Mouse (Mus musculus) lung, postnatal 14 days (tissue): ENCODE measurements at regions not wholly inside any gene's neighbourhood (a gene's known extent, or its start where the extent isn't known, plus 50 kb on each side); places are given as distances from the start of the nearest gene placed in this dataset.
A peak's percentile ranks its signal among the peaks of the same experiment; 100 is the strongest.

ENCODE experiments used
- DNase-seq: peaks from one replicate; pipeline ENCODE4 v3.0.0; 2021

DNA sequence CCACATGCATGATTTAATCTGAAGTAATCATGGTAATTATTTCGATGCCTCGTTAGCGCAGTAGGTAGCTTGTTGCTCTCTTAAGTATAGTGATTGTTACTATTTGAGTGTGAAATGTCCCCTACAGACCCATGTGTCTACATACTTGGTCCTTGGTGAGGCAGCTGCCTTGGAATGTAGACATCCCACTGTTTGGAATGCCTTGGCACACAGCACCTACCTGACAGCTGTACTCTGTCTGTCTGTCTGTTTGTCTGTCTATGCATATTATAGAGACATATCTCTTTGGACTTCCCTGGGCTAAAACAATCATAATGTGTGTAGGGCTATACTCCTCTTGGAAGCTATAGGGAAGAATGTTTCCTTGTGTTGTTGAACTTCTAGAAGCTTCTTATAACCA lies 83.7 kb upstream of the Runx3 start:
- DNase-seq = no peak

DNA sequence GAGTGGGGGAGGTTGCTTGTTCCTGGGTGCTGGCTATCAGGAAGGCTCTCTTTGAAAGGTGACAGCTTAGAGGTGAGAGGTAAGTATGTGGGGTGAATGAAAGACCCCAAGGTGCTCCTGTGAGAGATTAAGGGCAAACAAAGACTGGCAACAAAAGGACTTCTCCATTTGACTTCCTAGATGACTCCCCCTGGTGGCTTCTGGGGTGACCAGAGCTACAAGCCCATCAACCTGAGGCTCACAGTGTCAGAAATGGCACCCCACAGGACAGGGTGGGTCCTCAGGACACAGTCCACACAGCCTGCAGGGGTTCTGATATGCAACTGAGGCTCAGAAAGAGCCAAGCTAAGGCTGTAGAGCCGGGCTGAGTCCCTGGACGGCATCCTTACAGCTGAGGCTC lies 81.2 kb upstream of the Runx3 start:
- no peak for DNase-seq

DNA sequence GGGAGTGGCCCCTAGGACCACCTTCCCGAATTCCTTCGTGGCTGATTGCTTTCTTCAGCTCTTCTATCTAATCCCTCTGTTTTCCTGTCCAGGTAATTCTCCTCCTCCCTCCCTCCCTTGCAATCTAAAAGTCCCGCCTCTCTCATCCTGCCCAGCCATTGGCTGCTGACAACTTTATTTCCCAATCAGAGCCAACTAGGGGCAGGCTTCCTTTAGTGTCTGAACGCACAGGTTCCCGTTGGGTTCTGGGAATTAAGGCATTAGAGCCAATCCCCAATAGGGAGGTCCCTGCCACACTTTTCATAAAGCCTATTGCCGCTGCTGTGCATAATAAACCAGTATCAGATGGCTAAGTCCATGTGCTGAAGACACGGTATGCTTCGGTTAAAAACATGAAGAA lies 78.5 kb upstream of the Runx3 start:
- DNase-seq = no peak

DNA sequence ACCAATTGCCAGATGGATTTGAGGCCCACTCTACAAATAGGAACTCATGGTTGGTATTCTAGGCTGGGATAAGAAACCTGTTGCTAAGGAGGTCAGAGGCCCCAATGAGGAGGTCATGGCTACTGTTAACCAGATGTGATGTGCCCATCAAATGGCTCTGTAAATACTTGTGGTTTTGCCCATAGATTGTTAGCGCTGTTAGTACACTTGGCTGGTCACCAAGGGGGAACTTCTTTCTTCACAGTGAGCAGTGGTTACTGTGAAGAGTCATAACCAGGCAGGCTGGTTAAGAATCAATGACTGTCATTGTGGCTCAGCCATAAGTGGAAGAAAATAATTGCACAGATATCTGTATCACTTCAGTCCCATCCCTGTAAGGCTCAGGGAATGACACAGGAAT lies 78.0 kb upstream of the Runx3 start:
- DNase-seq = no peak

DNA sequence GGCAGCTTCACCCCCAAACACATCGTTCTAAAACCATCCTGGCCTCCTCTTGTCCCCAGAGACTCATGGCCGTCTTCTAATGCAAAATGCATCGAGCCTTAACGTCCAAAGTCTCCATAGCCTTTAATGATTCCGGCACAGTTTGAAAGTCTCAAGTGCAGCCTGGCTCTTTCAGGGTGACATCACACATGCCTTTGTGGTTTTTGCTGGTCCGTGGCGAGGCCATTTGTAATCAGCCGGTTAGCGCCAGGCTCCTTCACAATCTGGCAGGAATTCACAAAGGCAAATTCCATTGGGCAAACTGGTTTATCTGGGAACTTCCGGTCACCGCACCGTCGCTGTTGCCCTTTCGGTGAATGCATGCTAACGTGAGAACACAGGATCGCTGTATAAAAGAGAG lies 75.4 kb upstream of the Runx3 start:
- no peak for DNase-seq

DNA sequence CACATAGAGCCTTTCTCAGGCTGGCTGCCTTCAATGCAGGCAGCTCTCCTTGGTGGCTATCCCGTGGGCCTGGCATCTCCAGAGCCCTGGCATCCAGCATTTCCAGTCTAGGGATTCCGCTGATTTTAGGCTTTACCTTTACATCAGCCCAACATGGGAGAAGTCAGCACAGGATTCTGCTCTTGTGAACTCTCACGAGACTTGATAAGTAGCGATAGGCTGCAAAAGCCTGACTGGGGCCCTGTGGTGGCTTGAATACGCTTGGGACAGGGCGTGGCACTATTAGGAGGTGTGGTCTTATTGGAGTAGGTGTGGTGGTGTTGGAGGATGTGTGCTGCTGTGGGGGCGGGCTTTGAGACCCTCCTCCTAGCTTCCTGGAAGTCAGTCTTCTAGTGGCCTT lies 73.8 kb upstream of the Runx3 start:
- no peak for DNase-seq

DNA sequence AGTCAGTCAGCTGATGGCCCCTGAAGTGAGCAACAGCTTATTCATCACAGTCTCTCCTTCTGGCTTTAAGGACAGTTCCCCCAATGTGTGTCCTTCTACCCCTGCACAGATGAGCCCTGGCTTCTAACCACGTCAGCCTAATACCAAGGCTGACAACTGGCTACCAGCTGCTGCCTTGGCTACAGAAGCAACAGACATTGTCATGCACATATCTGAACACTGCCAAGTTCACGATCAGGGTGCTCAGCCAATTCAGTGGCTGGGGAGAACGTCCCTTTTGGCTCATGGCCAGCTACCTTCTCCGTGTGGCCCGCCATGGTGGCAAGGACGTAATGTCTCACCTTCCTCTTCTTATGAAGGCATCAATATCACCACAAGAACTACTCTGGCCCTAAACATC lies 73.2 kb upstream of the Runx3 start:
- DNase-seq = peak; percentile 15

DNA sequence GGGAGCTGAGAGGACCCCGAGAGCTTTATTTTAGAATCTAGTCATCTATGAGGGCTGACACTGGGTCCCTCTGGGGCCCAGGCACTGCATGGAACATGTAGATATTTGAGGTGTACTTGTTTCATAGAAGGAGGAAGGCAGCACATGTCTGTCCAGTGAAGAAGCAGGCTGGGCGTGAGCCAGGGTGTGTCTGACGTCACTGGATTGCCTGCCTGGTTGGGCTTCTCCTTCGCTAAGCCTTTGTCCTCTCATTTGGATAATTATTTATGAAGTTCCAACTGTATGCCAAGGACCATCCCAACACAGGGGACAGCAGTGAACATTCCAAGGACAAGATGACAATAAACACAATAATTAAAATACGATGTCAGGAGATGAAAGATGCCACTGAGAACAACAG lies 72.7 kb upstream of the Runx3 start:
- peak; percentile 59 for DNase-seq

DNA sequence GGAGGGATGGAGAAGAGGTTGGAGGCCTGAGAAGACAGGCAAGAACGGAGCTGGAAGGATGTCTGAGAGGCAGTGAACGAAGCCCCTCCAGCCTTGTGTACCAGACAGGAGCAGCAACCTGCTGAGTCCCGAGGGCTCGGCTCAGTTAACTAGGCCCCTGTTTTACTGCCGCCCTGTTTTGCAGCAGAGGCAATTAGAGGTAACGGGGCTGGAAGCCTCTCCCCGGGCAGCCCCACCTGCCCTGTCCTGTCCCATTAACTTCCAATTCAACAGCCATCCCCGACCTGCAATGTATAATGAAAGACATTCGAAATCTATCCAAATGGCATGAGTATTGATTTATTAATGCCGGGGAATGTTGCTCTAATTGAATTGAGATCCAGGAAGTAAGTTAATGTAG lies 70.5 kb upstream of the Runx3 start:
- no peak for DNase-seq

DNA sequence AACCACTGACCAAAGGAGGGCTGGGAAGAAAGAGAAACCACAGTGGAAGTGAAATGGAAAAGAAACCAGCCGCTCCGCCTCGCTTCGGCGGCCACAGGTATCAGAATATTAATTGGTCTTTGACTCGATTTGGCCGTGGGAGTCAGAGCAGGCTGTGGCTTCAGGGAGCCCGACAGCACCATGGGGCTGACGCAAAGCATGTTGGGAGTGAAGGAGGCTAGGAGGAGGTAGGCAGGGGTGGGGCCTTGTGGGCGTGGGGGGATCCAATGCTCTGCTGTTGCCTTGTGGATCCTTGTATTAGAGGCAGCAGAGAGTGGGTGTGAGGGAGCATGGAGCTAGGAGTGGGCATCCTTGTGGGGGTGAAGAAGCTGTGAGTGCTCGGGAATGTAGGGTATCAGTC lies 69.0 kb upstream of the Runx3 start:
- no peak for DNase-seq

DNA sequence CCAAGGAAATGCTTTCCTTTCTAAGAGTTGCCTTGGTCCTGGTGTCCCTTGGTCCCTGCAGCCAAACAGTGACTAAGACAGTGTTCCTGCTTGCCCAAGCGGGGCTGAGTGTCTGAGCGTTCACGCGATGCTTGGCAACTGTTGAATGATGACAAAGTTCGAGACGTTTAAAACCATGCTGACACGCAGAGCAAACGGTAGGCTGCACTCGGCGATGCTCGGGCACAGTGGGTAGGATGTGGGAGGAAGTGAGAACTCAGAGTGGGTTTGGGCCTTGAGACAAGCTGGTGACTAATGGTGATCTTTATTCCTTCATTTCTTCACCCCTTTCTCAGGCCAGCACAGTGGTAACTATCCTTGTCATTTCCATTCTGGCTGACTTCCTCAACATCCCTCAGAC lies 66.9 kb upstream of the Runx3 start:
- no peak for DNase-seq

DNA sequence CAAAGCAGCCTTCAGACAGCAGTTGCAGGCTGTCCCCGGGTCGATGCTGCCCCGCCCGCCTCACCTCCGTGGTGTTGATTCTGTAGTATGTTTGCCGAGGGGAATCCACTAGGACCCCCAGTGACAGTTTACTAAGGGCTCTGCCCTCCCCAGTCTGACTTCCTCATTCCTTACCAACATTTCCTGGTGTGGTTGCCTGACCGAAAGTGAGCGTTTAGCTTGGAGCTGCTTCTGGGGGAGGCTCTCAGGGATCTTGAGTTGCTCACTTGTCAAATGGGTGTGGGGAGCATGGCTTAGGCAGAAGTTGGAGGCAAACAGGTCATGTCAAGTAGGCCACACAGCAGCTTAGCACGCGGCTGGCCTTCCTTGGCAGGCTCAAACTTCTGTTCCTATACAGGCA lies 66.1 kb upstream of the Runx3 start:
- DNase-seq = no peak

DNA sequence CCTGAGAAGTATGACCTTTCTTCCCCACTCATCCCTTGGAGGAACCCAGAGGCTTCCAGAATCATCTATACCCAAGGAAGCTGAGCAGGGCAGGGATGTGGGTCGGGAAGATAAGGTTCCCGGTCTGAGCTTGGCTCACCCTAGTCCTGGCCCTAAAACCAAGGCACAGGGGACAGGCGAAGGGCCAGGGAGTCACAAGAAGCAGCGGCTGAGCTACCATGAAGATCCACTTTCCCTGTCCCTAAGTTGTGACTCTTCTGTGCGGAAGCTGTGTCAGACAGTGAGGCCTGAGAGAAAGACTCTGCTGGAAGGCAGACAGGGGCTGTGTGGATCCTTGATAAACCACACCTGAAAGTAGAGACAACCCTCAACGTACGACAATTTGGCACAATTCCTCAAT lies 64.1 kb upstream of the Runx3 start:
- no peak for DNase-seq

DNA sequence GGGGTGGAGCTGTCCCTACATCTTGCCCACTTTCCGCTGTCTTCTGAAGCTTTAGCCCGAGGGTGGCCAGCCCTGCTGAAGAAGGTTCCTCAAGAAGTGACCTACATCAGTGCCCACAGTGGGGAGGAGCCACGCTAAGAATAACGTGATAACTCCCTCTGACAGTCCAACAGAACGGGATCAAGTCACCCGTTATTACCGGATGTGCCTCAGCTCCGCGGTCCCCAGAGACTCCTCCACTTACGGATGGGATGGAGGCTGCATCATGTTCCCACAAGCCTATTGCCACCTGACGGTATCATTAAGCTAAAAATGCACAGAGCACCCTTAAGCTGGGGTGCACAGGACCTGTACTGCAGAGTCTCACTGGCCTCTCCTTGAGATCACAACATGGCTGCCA lies 63.2 kb upstream of the Runx3 start:
- no peak for DNase-seq

DNA sequence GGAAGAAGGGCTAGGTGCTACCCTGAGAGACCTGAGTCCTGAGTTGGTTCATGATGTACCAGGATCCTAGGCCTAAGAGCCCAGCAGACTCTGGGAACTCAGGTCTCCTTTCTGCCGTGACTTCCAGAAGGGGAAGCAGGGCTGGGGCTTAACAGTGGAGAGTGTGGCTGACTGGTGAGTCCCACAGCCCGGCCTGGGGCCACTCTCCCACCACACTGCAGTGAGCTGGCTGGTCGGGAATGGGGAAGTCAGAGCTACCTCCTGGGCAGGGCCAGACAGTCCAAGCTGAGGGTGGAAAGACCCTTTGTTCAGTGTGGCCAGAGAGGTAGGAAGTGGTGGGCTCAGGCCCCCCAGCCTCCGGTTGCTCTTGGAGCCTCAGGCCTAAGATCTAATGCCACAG lies 61.6 kb upstream of the Runx3 start:
- DNase-seq = no peak

DNA sequence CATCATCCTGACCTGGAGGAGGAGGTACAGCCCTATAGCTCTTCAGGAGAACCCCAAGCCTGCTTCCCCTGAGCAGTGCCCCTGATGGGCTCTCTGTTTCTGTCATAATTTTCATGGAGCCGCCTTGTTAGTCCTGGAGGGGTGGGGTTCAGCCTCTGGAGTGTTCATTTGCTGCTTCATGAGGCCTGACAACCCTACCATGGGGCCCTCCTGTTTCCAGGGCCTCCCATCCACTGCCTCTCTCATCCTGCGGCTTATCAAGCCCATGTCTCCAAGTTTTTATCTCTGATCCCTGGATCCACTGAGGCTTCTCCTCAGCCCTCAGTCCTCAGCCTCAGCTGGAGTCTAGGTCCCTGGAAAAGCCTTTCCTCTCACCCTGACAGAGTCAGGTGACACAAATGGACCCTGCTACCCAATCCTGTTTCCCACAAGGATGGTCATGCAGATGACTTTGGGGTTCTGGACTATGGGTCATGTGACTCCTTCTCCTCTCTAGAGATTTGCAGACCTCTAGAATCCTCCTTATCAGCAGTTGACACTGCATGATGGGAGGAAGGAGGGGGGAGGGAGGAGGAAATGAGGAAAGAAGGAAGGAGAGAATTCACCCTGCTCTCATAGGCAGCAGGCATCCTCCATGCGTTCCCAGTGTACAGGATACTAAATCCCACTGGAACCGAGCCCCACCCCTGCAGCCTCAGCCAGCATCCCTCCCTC lies 59.3 kb upstream of the Runx3 start:
- no peak for DNase-seq

DNA sequence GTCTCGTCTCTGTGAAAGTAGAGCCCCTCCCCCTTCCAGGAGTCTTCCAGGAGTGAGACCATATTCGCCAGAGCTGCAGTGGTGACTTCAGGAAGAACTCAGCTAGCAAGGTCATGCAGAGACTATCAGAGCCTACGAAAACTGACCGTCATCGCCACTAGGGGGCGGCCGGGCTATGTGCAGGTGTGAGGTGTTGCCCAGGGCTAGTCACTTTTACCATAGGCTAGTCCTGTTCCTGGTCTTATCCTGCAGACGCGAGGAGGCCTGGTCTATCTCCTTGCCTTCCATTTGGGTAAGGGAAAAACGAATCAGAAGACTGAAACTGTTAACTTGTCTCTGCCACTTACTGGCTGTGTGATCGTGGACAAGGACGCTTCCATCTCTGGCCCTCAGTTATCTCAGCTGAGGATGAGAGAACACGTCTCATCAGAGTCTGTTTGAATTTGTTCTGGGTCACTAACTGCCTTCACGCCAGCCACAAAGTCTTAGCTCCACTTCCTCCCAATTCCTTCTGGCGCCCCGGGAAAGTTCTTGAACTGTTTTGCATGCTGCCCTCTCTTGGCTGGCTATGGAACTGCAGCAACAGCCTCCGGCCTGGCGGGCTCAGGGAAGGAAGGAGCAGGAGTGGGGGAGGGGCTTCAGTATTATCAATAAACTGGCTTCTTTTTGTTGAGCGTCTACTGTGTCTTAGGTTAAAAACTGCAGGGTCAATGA lies 53.5 kb upstream of the Runx3 start:
- peak; percentile 89 for DNase-seq

DNA sequence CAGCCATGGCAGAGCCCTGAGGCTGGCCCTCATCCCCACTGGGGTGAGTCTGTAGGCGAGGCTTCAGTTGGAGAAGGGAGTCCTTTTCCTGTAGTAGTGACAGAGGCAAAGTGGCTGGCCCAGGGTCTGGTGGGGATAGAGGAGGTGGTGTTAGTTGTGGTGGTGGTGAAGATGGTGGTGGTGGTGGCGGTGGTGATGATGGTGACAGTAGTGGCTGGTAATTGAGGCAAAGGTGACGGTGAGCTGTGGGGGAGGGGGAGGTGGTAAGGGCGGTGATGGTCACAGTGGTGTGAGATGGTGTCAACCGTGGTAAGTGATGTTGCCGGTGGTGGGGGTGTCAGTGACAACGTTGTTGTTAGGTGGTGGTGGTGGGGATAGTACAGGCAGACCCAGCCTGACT lies 52.6 kb upstream of the Runx3 start:
- no peak for DNase-seq

DNA sequence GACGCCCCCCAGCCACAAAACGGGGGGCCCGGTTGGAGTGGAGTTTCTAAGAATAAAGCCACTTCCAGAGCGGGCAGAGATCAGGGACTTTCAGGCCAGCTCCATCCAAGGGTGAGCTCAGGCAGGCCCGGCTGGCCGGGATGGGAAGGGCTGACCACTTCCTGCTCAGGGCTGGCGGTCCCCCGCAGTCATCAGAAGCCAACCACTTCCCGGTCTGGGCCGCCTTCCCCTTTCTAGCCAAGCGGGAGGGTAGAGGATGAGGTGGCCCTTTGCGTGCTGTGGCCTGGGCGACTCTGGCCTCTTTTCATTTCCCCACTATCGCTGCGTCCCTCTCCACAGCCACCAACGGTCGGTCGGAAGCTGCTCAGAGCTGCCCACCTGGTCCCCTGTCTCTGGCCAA lies 50.6 kb upstream of the Runx3 start:
- peak; percentile 33 for DNase-seq
